Mouse (Mus musculus): ENCODE results near the gene Kat7. TPM values are rescaled to one million over a fixed set of nuclear protein-coding genes. Genes with fewer than 3 reads are reported as not detected.
A peak's percentile ranks its signal among the peaks of the same experiment; 100 is the strongest.

Gene Kat7
- total RNA-seq, 2 experiments from 2014 or later = 26.9 to 28.5 TPM

- peak; percentile 29 for DNase-seq (ENCODE audit: low spot score)
- intact Hi-C loops (cut with DNase I) = loop anchor here (1.0 to 5.0 kb wide), 2 partner anchors 134 to 204 kb away; no protein-coding TSS in a partner anchor
These were observed 58.8 kb downstream of the Kat7 start for GRCm38 (mm10) chr11:95251295-95251694.

GRCm38 (mm10) chr11:95250110-95250509 lies 59.9 kb downstream of the Kat7 start:
- no peak for DNase-seq (ENCODE audit: low spot score)
- intact Hi-C loops (cut with DNase I) = loop anchor here (5.0 kb wide), 1 partner anchor 203 kb away; no protein-coding TSS in a partner anchor

GRCm38 (mm10) chr11:95247065-95247464 lies 63.0 kb downstream of the Kat7 start:
- intact Hi-C loops (cut with DNase I) = no loop called here
- no peak for DNase-seq (ENCODE audit: low spot score)

GRCm38 (mm10) chr11:95245456-95245855 lies 64.6 kb downstream of the Kat7 start:
- intact Hi-C loops (cut with DNase I) = no loop called here

GRCm38 (mm10) chr11:95242653-95243052 lies 67.4 kb downstream of the Kat7 start:
- intact Hi-C loops (cut with DNase I) = no loop called here
- DNase-seq (ENCODE audit: low spot score) = no peak

More at GRCm38 (mm10) chr11:95245456-95245855, 64.6 kb downstream of the Kat7 start:
- DNase-seq (ENCODE audit: low spot score) = no peak

- no peak for DNase-seq (ENCODE audit: low spot score)
- intact Hi-C loops (cut with DNase I) = no loop called here
These were observed 71.6 kb downstream of the Kat7 start for GRCm38 (mm10) chr11:95238477-95238876.

GRCm38 (mm10) chr11:95232329-95232696 lies 77.7 kb downstream of the Kat7 start:
- no peak for DNase-seq (ENCODE audit: low spot score)
- intact Hi-C loops (cut with DNase I) = loop anchor here (1.0 kb wide), 1 partner anchor 115 kb away; no protein-coding TSS in a partner anchor

- intact Hi-C loops (cut with DNase I) = loop anchor here (1.0 kb wide), 1 partner anchor 115 kb away; no protein-coding TSS in a partner anchor
These were observed 78.2 kb downstream of the Kat7 start for GRCm38 (mm10) chr11:95231688-95232328.

GRCm38 (mm10) chr11:95227467-95227866 lies 82.6 kb downstream of the Kat7 start:
- intact Hi-C loops (cut with DNase I) = no loop called here
- DNase-seq (ENCODE audit: low spot score) = no peak

More at GRCm38 (mm10) chr11:95231688-95232328, 78.2 kb downstream of the Kat7 start:
- no peak for DNase-seq (ENCODE audit: low spot score)

GRCm38 (mm10) chr11:95225448-95225847 lies 84.6 kb downstream of the Kat7 start:
- intact Hi-C loops (cut with DNase I) = no loop called here
- DNase-seq (ENCODE audit: low spot score) = no peak

Other genes with a start within 250 kb of the Kat7 start
- gene Itga3, start 233.4 kb downstream of the Kat7 start, total RNA-seq (2021) = 10 to 100 TPM; 10.8 to 11.7 TPM
- gene Dlx3, start 190.1 kb downstream of the Kat7 start, total RNA-seq (2021) = not detected
- gene Dlx4, start 164.0 kb downstream of the Kat7 start, total RNA-seq (2021) = under 1 TPM in 1 of 2 experiments, not detected in 1; 0.11 TPM
- not detected for gene Tac4, start 48.7 kb downstream of the Kat7 start, total RNA-seq (2021)
- 1 to 10 TPM; 7.8 to 8.8 TPM for gene Fam117a, start 26.8 kb upstream of the Kat7 start, total RNA-seq (2021)
- gene Slc35b1, start 74.4 kb upstream of the Kat7 start, total RNA-seq (2021) = 10 to 100 TPM; 36.6 to 43.4 TPM
- gene Spop, start 103.8 kb upstream of the Kat7 start, total RNA-seq (2021) = 100 to 1,000 TPM; 180 to 195 TPM
- gene Nxph3, start 204.3 kb upstream of the Kat7 start, total RNA-seq (2021) = under 1 TPM; 0.62 to 0.64 TPM